Mouse (Mus musculus): Measurements from ENCODE around the gene Soat1. TPM values are rescaled to one million over a fixed set of nuclear protein-coding genes. Genes with fewer than 3 reads are reported as not detected.
A peak's percentile ranks its signal among the peaks of the same experiment; 100 is the strongest.

Soat1 gene
- polyA plus RNA-seq, 1 experiment from 2014 or later: 19.7 TPM

DNA sequence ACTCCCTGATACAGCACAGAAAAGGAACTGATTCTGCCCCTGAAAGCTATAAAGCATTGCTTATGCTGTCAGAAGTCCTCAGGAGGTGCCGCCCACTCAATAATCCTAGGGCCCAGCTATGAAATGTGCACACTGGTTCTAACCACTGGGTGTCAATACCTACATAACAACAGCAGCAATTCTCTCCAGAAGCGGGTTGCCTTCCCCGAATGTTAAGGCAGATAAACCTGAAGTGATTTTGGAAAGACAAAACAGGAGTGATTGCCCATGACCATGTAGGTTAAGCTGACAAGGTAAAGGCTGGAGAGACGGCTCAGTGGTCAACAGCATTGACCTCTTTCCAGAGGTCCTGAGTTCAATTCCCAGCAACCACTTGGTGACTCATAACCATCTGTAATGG lies 48.4 kb downstream of the Soat1 start:
- no peaks in the 10 kb centered on the region; the same call in 1 of the 2 replicates for H3K36me3 ChIP-seq (ENCODE audit: control insufficient read depth, insufficient read depth, low read length)
- H3K27ac ChIP-seq (ENCODE audit: low read depth, low read length): no peak overlapping the region
- no peak overlapping the region for H3K4me3 ChIP-seq (ENCODE audit: low read depth, low read length)
- no peak overlapping the region for H3K9ac ChIP-seq (ENCODE audit: low read length)
- ATAC-seq (ENCODE audit: insufficient read depth, low FRiP score, low TSS enrichment) (no peak), DNase-seq (ENCODE audit: low spot score) (no peak)
- H3K4me1 ChIP-seq (ENCODE audit: control insufficient read depth, insufficient read depth, low read length): no peaks in the 10 kb centered on the region
- 97% methylated on average over 4 of the region's 4 CpGs for WGBS
- no peaks in the 10 kb centered on the region for H3K27me3 ChIP-seq (ENCODE audit: control insufficient read depth, insufficient read depth, low read length)
- no peaks in the 10 kb centered on the region for H3K9me3 ChIP-seq (ENCODE audit: control insufficient read depth, low read length)
- H3K4me2 ChIP-seq (ENCODE audit: low read depth): no peak overlapping the region

DNA sequence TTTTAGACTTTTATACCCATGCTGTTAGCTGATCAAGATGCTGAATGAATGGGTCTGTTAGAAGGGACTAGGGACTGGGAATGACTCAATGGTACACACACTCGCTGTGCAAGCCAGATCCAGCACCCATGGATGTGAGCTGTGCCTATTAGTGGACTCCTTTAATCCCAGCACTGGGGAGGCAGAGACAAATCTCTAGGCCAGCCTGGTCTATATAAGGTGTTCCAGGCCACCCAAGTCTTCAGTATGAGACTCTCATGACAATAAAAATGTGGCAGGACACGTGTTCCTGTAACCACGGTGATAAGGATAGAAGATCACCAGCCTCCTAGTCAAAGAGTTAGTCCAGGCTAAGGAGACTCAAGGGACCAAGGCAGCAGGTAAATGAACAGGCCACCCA lies 50.1 kb downstream of the Soat1 start:
- DNase-seq (ENCODE audit: low spot score) (no peak), ATAC-seq (ENCODE audit: insufficient read depth, low FRiP score, low TSS enrichment) (no peak)
- Histone ChIP-seq H3K4me2 (ENCODE audit: low read depth) (no peak overlapping the region), H3K4me1 (ENCODE audit: control insufficient read depth, insufficient read depth, low read length) (no peaks in the 10 kb centered on the region), H3K9me3 (ENCODE audit: control insufficient read depth, low read length) (no peaks in the 10 kb centered on the region), H3K27ac (ENCODE audit: low read depth, low read length) (no peak overlapping the region), H3K27me3 (ENCODE audit: control insufficient read depth, insufficient read depth, low read length) (no peaks in the 10 kb centered on the region), H3K4me3 (ENCODE audit: low read depth, low read length) (no peak overlapping the region), H3K9ac (ENCODE audit: low read length) (no peak overlapping the region), H3K36me3 (ENCODE audit: control insufficient read depth, insufficient read depth, low read length) (no peaks in the 10 kb centered on the region)
- 90% methylated on average over 3 of the region's 3 CpGs for WGBS

DNA sequence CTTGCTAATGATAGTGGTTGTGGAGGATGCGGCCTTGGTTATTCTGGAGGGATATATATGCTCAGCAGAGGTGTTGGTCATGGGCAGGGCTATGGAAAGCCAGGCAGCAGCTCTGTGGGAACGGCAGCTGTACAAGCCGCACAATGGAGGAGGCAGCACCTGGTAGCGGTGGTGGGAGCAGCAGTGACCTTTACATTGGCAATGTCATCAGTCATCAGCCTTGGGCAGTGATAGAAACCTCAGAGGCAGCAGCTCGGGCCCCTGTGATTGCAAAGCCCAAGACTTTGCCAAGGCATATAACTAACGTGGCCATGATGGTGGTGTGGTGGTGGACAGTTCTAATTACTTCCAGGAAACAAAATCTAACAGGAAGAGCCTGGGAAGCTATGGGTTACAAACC lies 50.6 kb downstream of the Soat1 start:
- H3K4me2 ChIP-seq (ENCODE audit: low read depth): no peak overlapping the region
- WGBS: 85% methylated on average over 6 of the region's 6 CpGs
- H3K9me3 ChIP-seq (ENCODE audit: control insufficient read depth, low read length): no peaks in the 10 kb centered on the region
- H3K9ac ChIP-seq (ENCODE audit: low read length): no peak overlapping the region
- no peak for ATAC-seq (ENCODE audit: insufficient read depth, low FRiP score, low TSS enrichment)
- H3K36me3 ChIP-seq (ENCODE audit: control insufficient read depth, insufficient read depth, low read length): no peaks in the 10 kb centered on the region
- DNase-seq (ENCODE audit: low spot score): no peak
- no peak overlapping the region for H3K27ac ChIP-seq (ENCODE audit: low read depth, low read length)
- H3K4me1 ChIP-seq (ENCODE audit: control insufficient read depth, insufficient read depth, low read length): no peaks in the 10 kb centered on the region
- no peak overlapping the region for H3K4me3 ChIP-seq (ENCODE audit: low read depth, low read length)
- no peaks in the 10 kb centered on the region for H3K27me3 ChIP-seq (ENCODE audit: control insufficient read depth, insufficient read depth, low read length)

DNA sequence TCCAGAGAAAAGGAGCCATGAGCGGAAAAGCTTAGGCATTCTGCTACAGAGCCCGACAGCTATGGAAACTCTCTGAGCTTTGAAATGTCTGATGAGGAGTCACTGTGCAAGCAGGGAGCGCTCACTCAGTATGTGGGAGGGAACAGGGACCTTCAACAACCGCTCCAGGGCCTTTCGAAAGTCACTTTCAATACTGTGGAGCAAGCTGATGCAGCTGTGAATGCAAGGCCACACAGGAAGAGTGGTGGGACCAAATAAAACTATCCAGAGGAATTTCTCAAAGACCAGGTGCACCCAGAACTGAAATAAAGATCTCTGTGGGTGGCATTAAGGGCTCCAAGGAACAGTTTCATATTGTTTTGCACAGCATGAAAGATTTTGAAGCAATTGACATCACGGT lies 51.3 kb downstream of the Soat1 start:
- H3K27ac ChIP-seq (ENCODE audit: low read depth, low read length): no peak overlapping the region
- H3K4me3 ChIP-seq (ENCODE audit: low read depth, low read length): no peak overlapping the region
- H3K4me2 ChIP-seq (ENCODE audit: low read depth): no peak overlapping the region
- 77% methylated on average over 6 of the region's 6 CpGs for WGBS
- no peaks in the 10 kb centered on the region for H3K27me3 ChIP-seq (ENCODE audit: control insufficient read depth, insufficient read depth, low read length)
- H3K9me3 ChIP-seq (ENCODE audit: control insufficient read depth, low read length): no peaks in the 10 kb centered on the region
- DNase-seq (ENCODE audit: low spot score) (no peak), ATAC-seq (ENCODE audit: insufficient read depth, low FRiP score, low TSS enrichment) (no peak)
- H3K9ac ChIP-seq (ENCODE audit: low read length): no peak overlapping the region
- H3K4me1 ChIP-seq (ENCODE audit: control insufficient read depth, insufficient read depth, low read length): no peaks in the 10 kb centered on the region
- H3K36me3 ChIP-seq (ENCODE audit: control insufficient read depth, insufficient read depth, low read length): no peaks in the 10 kb centered on the region

DNA sequence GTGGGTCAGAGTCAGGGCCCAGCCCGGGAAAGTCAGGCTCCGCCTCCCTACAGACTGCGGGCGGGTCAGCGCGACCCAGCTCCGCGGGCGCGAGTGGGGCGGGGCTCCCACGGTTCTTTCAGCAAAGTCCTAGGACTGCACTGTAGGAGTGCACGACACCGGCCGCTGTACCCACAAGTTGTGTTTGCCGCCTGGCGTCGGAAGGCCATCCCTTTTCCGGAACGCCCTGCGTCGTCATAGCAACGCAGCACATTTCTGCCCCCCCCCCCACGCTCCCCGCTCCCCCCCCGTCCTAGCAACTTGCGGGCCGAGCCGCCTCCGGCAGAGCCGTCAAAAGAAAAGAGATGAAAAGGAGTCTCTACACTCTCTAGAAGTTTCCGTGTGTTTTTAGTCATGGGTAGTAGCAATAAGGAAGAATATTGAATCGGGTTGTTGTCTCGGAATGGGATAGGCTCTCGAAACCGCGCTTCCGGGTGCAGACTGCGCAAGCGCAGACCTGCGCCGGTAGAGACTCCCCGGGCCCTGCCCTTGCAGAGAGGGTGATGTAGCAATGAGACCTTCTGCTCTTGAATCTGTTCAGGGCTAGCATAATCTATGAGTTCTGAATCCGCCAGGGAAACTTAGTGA lies 53.3 kb downstream of the Soat1 start, which contains the start of gene Axdnd1:
Gene Axdnd1, minus strand, starts transcription at position 489 of the 627 bp plus-strand sequence.
- H3K9ac ChIP-seq (ENCODE audit: low read length): peak within 1 kb of the TSS; percentile 30

DNA sequence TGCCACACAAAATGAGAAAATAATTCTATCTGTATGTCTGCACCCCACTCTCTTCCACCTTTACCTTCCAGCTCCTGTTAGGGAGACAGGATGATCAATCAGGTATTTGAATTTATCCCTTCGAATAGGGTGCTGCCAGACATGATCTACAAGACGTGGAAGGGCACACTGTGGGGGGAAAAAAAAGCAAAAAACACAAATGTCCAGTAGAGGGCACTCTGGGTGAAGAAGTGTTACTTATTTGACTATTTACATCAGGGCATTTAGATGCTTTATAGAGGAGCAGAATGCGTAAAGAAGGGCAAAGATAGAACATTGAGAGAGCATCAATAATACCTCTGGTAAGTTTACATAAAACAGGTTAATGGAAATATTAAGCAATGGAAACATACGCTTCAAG lies 56.0 kb downstream of the Soat1 start:
- Histone ChIP-seq H3K27me3 (ENCODE audit: control insufficient read depth, insufficient read depth, low read length) (no peaks in the 10 kb centered on the region), H3K4me1 (ENCODE audit: control insufficient read depth, insufficient read depth, low read length) (no peaks in the 10 kb centered on the region), H3K4me2 (ENCODE audit: low read depth) (no peak overlapping the region), H3K4me3 (ENCODE audit: low read depth, low read length) (no peak overlapping the region), H3K27ac (ENCODE audit: low read depth, low read length) (no peak overlapping the region), H3K9ac (ENCODE audit: low read length) (no peak overlapping the region), H3K36me3 (ENCODE audit: control insufficient read depth, insufficient read depth, low read length) (no peaks in the 10 kb centered on the region), H3K9me3 (ENCODE audit: control insufficient read depth, low read length) (no peaks in the 10 kb centered on the region)
- 63% methylated on average over 4 of the region's 4 CpGs for WGBS
- ATAC-seq (ENCODE audit: insufficient read depth, low FRiP score, low TSS enrichment) (no peak), DNase-seq (ENCODE audit: low spot score) (no peak)

More for the DNA sequence above, 53.3 kb downstream of the Soat1 start, which contains the start of gene Axdnd1:
- DNase-seq (ENCODE audit: low spot score) (peak; percentile 90), ATAC-seq (ENCODE audit: insufficient read depth, low FRiP score, low TSS enrichment) (peak; percentile 90)
- Histone ChIP-seq H3K36me3 (ENCODE audit: control insufficient read depth, insufficient read depth, low read length) (no peaks in the 10 kb centered on the region), H3K27ac (ENCODE audit: low read depth, low read length) (peak within 1 kb of the TSS; percentile 60; the same call in 1 of the 2 replicates), H3K9me3 (ENCODE audit: control insufficient read depth, low read length) (no peaks in the 10 kb centered on the region), H3K27me3 (ENCODE audit: control insufficient read depth, insufficient read depth, low read length) (no peaks in the 10 kb centered on the region), H3K4me2 (ENCODE audit: low read depth) (peak within 1 kb of the TSS; percentile 57), H3K4me1 (ENCODE audit: control insufficient read depth, insufficient read depth, low read length) (no peaks in the 10 kb centered on the region), H3K4me3 (ENCODE audit: low read depth, low read length) (peak within 1 kb of the TSS; percentile 50)
- 0% methylated on average over 43 of the region's 44 CpGs for WGBS

DNA sequence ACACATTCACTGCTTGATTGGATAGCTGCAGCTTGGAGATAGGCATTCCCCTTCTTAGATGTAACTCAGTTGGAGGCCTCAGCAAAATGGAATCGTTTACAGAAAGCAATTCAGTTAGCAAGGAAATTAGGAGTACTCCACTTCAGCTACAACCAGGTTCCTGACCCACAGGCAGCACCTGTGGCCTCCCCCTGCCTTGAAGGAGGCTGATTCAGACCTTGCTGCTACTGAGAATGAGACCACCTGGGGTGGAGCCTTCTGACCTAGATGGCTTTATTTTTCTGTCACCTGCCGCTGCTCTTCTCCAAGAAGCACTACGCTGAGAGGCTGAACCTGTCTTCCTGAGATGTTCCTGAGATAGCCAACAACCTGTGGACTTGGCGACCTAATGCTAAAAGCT lies 65.6 kb downstream of the Soat1 start:
- no peak overlapping the region for H3K27ac ChIP-seq (ENCODE audit: low read depth, low read length)
- no peaks in the 10 kb centered on the region for H3K27me3 ChIP-seq (ENCODE audit: control insufficient read depth, insufficient read depth, low read length)
- H3K4me1 ChIP-seq (ENCODE audit: control insufficient read depth, insufficient read depth, low read length): no peaks in the 10 kb centered on the region
- no peak overlapping the region for H3K4me3 ChIP-seq (ENCODE audit: low read depth, low read length)
- DNase-seq (ENCODE audit: low spot score) (no peak), ATAC-seq (ENCODE audit: insufficient read depth, low FRiP score, low TSS enrichment) (no peak)
- no peak overlapping the region for H3K4me2 ChIP-seq (ENCODE audit: low read depth)
- no peaks in the 10 kb centered on the region for H3K36me3 ChIP-seq (ENCODE audit: control insufficient read depth, insufficient read depth, low read length)
- no peaks in the 10 kb centered on the region for H3K9me3 ChIP-seq (ENCODE audit: control insufficient read depth, low read length)
- no peak overlapping the region for H3K9ac ChIP-seq (ENCODE audit: low read length)
- 67% methylated on average over 4 of the region's 4 CpGs for WGBS

DNA sequence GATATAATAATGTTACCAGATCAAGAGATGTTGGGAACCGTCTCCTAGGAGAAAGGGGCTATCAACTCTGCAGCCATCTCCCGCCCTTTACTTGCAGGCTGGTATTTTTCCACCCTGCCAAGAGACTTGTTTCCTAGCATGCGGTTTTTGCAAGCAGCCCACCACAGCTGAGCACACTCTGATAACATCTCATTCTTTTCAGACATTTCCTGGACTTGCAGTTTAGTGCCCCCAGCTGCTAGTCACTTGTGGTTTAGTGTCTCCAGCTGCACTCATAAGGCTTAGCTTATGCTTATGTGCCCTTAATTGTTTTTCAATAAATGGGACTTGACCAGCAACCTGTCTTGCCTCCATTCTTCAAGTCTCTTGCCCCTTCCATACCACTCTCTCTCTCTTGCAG lies 66.1 kb downstream of the Soat1 start:
- Histone ChIP-seq H3K4me1 (ENCODE audit: control insufficient read depth, insufficient read depth, low read length) (no peaks in the 10 kb centered on the region), H3K4me3 (ENCODE audit: low read depth, low read length) (no peak overlapping the region), H3K9ac (ENCODE audit: low read length) (no peak overlapping the region), H3K27ac (ENCODE audit: low read depth, low read length) (no peak overlapping the region), H3K27me3 (ENCODE audit: control insufficient read depth, insufficient read depth, low read length) (no peaks in the 10 kb centered on the region), H3K36me3 (ENCODE audit: control insufficient read depth, insufficient read depth, low read length) (no peaks in the 10 kb centered on the region), H3K4me2 (ENCODE audit: low read depth) (no peak overlapping the region), H3K9me3 (ENCODE audit: control insufficient read depth, low read length) (no peaks in the 10 kb centered on the region)
- 66% methylated on average over 3 of the region's 3 CpGs for WGBS
- DNase-seq (ENCODE audit: low spot score): no peak
- ATAC-seq (ENCODE audit: insufficient read depth, low FRiP score, low TSS enrichment): no peak

DNA sequence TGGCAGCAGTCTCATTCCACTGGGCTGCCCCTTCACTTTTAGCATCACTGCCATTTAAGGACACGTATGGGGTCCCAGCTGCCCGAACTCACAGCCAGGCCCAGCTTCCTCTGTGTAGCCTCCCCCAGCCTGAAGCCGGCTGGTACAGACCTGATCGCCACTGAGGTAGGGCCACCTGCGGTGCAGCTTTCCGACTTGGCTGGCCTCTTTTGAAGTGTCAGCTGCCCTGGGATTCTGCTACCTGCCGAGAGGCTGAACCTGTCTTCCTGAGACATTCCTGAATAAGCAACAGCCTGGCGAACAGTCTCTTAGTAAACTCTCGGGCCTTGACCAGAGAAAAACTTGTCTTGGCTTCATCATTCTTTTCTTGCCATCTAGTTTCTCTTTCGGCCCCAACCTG lies 70.9 kb downstream of the Soat1 start:
- Histone ChIP-seq H3K4me2 (ENCODE audit: low read depth) (no peak overlapping the region), H3K36me3 (ENCODE audit: control insufficient read depth, insufficient read depth, low read length) (no peaks in the 10 kb centered on the region), H3K27ac (ENCODE audit: low read depth, low read length) (no peak overlapping the region), H3K4me1 (ENCODE audit: control insufficient read depth, insufficient read depth, low read length) (no peaks in the 10 kb centered on the region), H3K9ac (ENCODE audit: low read length) (no peak overlapping the region), H3K9me3 (ENCODE audit: control insufficient read depth, low read length) (no peaks in the 10 kb centered on the region), H3K27me3 (ENCODE audit: control insufficient read depth, insufficient read depth, low read length) (no peaks in the 10 kb centered on the region), H3K4me3 (ENCODE audit: low read depth, low read length) (no peak overlapping the region)
- DNase-seq (ENCODE audit: low spot score) (no peak), ATAC-seq (ENCODE audit: insufficient read depth, low FRiP score, low TSS enrichment) (no peak)
- WGBS: 40% methylated on average over 10 of the region's 10 CpGs
